Mouse (Mus musculus): ENCODE results near the gene Piezo1.

Piezo1 gene

GRCm38 (mm10) chr8:122547815-122548214 is 3.3 kb downstream of the Piezo1 start:
- DNase-seq (ENCODE audit: inconsistent age in 2 of 2, low spot score in 1 of 2): peak; percentile 22 to 41

GRCm38 (mm10) chr8:122546811-122547453 is 4.2 kb downstream of the Piezo1 start:
- DNase-seq (ENCODE audit: inconsistent age in 2 of 2, low spot score in 1 of 2): peak; percentile 60 to 83

- DNase-seq (ENCODE audit: inconsistent age in 2 of 2, low spot score in 1 of 2): peak in 1 of 2 experiments; percentile 6
These were observed 4.9 kb downstream of the Piezo1 start for GRCm38 (mm10) chr8:122546066-122546755.

GRCm38 (mm10) chr8:122544138-122544537 is 7.0 kb downstream of the Piezo1 start:
- no peak for DNase-seq (ENCODE audit: inconsistent age in 2 of 2, low spot score in 1 of 2)

GRCm38 (mm10) chr8:122538310-122539076 is 12.6 kb downstream of the Piezo1 start:
- no peak for DNase-seq (ENCODE audit: inconsistent age in 2 of 2, low spot score in 1 of 2)

- no peak for DNase-seq (ENCODE audit: inconsistent age in 2 of 2, low spot score in 1 of 2)
These were observed 13.3 kb downstream of the Piezo1 start for GRCm38 (mm10) chr8:122537812-122538211.

GRCm38 (mm10) chr8:122537033-122537432 is 14.1 kb downstream of the Piezo1 start:
- DNase-seq (ENCODE audit: inconsistent age in 2 of 2, low spot score in 1 of 2): no peak

- DNase-seq (ENCODE audit: inconsistent age in 2 of 2, low spot score in 1 of 2): no peak
These were observed 19.8 kb downstream of the Piezo1 start for GRCm38 (mm10) chr8:122531312-122531711.

GRCm38 (mm10) chr8:122529159-122529558 is 22.0 kb downstream of the Piezo1 start:
- DNase-seq (ENCODE audit: inconsistent age in 2 of 2, low spot score in 1 of 2): no peak

GRCm38 (mm10) chr8:122527937-122528336 is 23.2 kb downstream of the Piezo1 start:
- no peak for DNase-seq (ENCODE audit: inconsistent age in 2 of 2, low spot score in 1 of 2)

- no peak for DNase-seq (ENCODE audit: inconsistent age in 2 of 2, low spot score in 1 of 2)
These were observed 24.5 kb downstream of the Piezo1 start for GRCm38 (mm10) chr8:122526526-122527170.

GRCm38 (mm10) chr8:122526084-122526483 is 25.0 kb downstream of the Piezo1 start:
- no peak for DNase-seq (ENCODE audit: inconsistent age in 2 of 2, low spot score in 1 of 2)

- DNase-seq (ENCODE audit: inconsistent age in 2 of 2, low spot score in 1 of 2): no peak
These were observed 26.1 kb downstream of the Piezo1 start for GRCm38 (mm10) chr8:122525004-122525403.

GRCm38 (mm10) chr8:122524506-122524905 is 26.6 kb downstream of the Piezo1 start:
- DNase-seq (ENCODE audit: inconsistent age in 2 of 2, low spot score in 1 of 2): peak in 1 of 2 experiments; percentile 51

GRCm38 (mm10) chr8:122523652-122524360 is 27.3 kb downstream of the Piezo1 start:
- no peak for DNase-seq (ENCODE audit: inconsistent age in 2 of 2, low spot score in 1 of 2)

GRCm38 (mm10) chr8:122522796-122523651 is 28.1 kb downstream of the Piezo1 start:
- DNase-seq (ENCODE audit: inconsistent age in 2 of 2, low spot score in 1 of 2): peak; percentile 48 to 66

- DNase-seq (ENCODE audit: inconsistent age in 2 of 2, low spot score in 1 of 2): no peak
These were observed 30.5 kb downstream of the Piezo1 start for GRCm38 (mm10) chr8:122520611-122521010.

- peak; percentile 39 to 58 for DNase-seq (ENCODE audit: inconsistent age in 2 of 2, low spot score in 1 of 2)
These were observed 33.5 kb downstream of the Piezo1 start for GRCm38 (mm10) chr8:122517541-122518190.

GRCm38 (mm10) chr8:122515699-122516098 is 35.4 kb downstream of the Piezo1 start:
- DNase-seq (ENCODE audit: inconsistent age in 2 of 2, low spot score in 1 of 2): no peak
